Mouse (Mus musculus): Measurements from ENCODE around the gene Kazn. TPM values are rescaled to one million over a fixed set of nuclear protein-coding genes. Genes with fewer than 3 reads are reported as not detected.

Gene Kazn
- total and polyA plus RNA-seq, 3 experiments: 1.3 to 9.7 (median 4.2) TPM

DNA sequence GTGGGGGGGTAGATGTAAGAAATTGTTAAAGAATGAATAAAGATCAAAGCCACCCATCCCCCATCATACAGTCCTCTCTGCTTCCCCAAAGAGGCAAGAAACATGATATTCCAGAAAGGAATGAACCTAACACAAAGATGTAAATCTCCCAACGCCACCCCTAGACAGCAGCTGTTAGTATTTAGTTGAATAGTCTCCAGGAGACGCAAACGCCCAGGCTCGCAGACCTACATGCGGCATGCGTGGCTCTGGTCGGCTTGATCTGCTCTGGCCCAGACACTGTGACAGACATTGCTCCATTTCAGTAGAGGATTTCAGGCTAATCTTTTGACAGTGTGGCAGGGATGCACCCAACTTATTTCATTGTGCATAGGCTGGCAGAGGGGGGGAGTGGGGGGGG is 120.7 kb downstream of the Kazn start:
- DNase-seq (ENCODE audit: extremely low read depth): no peak
- Histone ChIP-seq H3K36me3 (replicated peaks in 1 of 2; ENCODE audit: control insufficient read depth in 1 of 2, insufficient read depth in 1 of 2, low read length in 1 of 2) (no peaks in the 10 kb centered on the region), H3K79me2 (replicated peaks; ENCODE audit: control insufficient read depth, extremely low read depth, insufficient read depth, poor library complexity, severe bottlenecking) (no peaks in the 10 kb centered on the region), H3K9ac (ENCODE audit: insufficient read depth, low read depth) (no peak overlapping the region), H3K9me3 (replicated peaks; ENCODE audit: low read length) (no peaks in the 10 kb centered on the region), H3K4me3 (replicated peaks in 1 of 3; ENCODE audit: low read depth in 2 of 3, low read length in 2 of 3, poor library complexity in 1 of 3) (no peak overlapping the region), H3K4me1 (ENCODE audit: control insufficient read depth in 1 of 2, insufficient read depth in 2 of 2) (peaks cover 0 to 8% of the 10 kb centered on the region in 2 experiments; a peak in 1 of 4 replicates), H3K27ac (ENCODE audit: insufficient read depth, low read depth) (no peak overlapping the region), H3K4me2 (ENCODE audit: insufficient read depth, low read depth, poor library complexity, severe bottlenecking) (no peak overlapping the region), H3K27me3 (replicated peaks) (no peaks in the 10 kb centered on the region)
- in situ Hi-C loops (cut with MboI; ENCODE audit: low pct_ligation_motif_present, low pct_unique_long_range_greater_than_20kb, low sequenced_read_pairs) (loop anchor here (25.0 kb wide), 1 partner anchor 894 kb away; no protein-coding TSS in a partner anchor), dilution Hi-C loops (cut with MboI; ENCODE audit: extremely low pct_ligation_motif_present, extremely low pct_unique_long_range_greater_than_20kb, low sequenced_read_pairs) (no loop called here)
- TF ChIP-seq POLR2A (IDR thresholded peaks at IDR 0.05; ENCODE audit: low read depth, low read length) (no peak), UBTF (IDR thresholded peaks at IDR 0.05; ENCODE audit: low read depth, low read length) (no peak)

- DNase-seq (ENCODE audit: extremely low read depth): no peak
- dilution Hi-C loops (cut with MboI; ENCODE audit: extremely low pct_ligation_motif_present, extremely low pct_unique_long_range_greater_than_20kb, low sequenced_read_pairs): no loop called here
- Histone ChIP-seq H3K9ac (ENCODE audit: insufficient read depth, low read depth) (no peak overlapping the region), H3K36me3 (replicated peaks in 1 of 2; ENCODE audit: control insufficient read depth in 1 of 2, insufficient read depth in 1 of 2, low read length in 1 of 2) (no peaks in the 10 kb centered on the region), H3K9me3 (replicated peaks; ENCODE audit: low read length) (no peaks in the 10 kb centered on the region), H3K4me2 (ENCODE audit: insufficient read depth, low read depth, poor library complexity, severe bottlenecking) (no peak overlapping the region), H3K27ac (ENCODE audit: insufficient read depth, low read depth) (no peak overlapping the region), H3K27me3 (replicated peaks) (peaks cover 2% of the 10 kb centered on the region), H3K4me1 (ENCODE audit: control insufficient read depth in 1 of 2, insufficient read depth in 2 of 2) (peaks cover 0 to 8% of the 10 kb centered on the region in 2 experiments; a peak in 1 of 4 replicates), H3K4me3 (replicated peaks in 1 of 3; ENCODE audit: low read depth in 2 of 3, low read length in 2 of 3, poor library complexity in 1 of 3) (no peak overlapping the region), H3K79me2 (replicated peaks; ENCODE audit: control insufficient read depth, extremely low read depth, insufficient read depth, poor library complexity, severe bottlenecking) (no peaks in the 10 kb centered on the region)
- TF ChIP-seq CTCF (conservative IDR thresholded peaks at IDR 0.05 in 1 of 2, IDR thresholded peaks at IDR 0.05 in 1 of 2; ENCODE audit: low read depth in 2 of 2, low read length in 2 of 2): no peak
- in situ Hi-C loops (cut with MboI; ENCODE audit: low pct_ligation_motif_present, low pct_unique_long_range_greater_than_20kb, low sequenced_read_pairs): loop anchor here (25.0 kb wide), 1 partner anchor 894 kb away; no protein-coding TSS in a partner anchor
Observed at GRCm38 (mm10) chr4:142117993-142118392, 121.2 kb downstream of the Kazn start.

DNA sequence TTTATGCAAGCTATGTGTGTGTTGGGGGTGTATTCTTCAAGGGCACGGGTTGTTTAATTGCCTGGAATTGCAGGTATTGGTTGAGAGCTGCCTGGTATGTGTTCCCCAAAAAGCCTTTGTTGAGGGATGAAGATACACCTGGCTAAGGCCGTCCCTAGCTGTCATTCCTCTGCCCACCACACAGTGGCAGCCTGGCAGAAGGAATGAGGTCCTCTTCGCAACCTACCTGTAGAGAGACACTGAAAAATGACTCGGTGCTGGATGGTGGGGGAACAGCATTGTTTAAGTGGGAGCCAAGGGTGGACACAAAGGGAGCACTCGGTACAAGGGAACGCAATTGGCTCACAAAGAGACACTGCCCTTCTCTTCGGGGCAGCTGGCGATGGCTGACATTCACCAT is 125.9 kb downstream of the Kazn start:
- Histone ChIP-seq H3K27ac (ENCODE audit: insufficient read depth, low read depth) (no peak overlapping the region), H3K9ac (ENCODE audit: insufficient read depth, low read depth) (no peak overlapping the region), H3K79me2 (replicated peaks; ENCODE audit: control insufficient read depth, extremely low read depth, insufficient read depth, poor library complexity, severe bottlenecking) (no peaks in the 10 kb centered on the region), H3K4me3 (replicated peaks in 1 of 3; ENCODE audit: low read depth in 2 of 3, low read length in 2 of 3, poor library complexity in 1 of 3) (no peak overlapping the region), H3K27me3 (replicated peaks) (peaks cover 10% of the 10 kb centered on the region), H3K4me2 (ENCODE audit: insufficient read depth, low read depth, poor library complexity, severe bottlenecking) (no peak overlapping the region), H3K4me1 (ENCODE audit: control insufficient read depth in 1 of 2, insufficient read depth in 2 of 2) (peaks cover 0 to 11% of the 10 kb centered on the region in 2 experiments; a peak in 1 of 4 replicates), H3K9me3 (replicated peaks; ENCODE audit: low read length) (peaks cover 8% of the 10 kb centered on the region), H3K36me3 (replicated peaks in 1 of 2; ENCODE audit: control insufficient read depth in 1 of 2, insufficient read depth in 1 of 2, low read length in 1 of 2) (no peaks in the 10 kb centered on the region)
- TF ChIP-seq NELFE (IDR thresholded peaks at IDR 0.05; ENCODE audit: low read depth, low read length) (no peak), MAX (IDR thresholded peaks at IDR 0.05; ENCODE audit: low read length) (0 out of 2 replicates have a peak, but pooled peaks have one; percentile 15), RAD21 (IDR thresholded peaks at IDR 0.05; ENCODE audit: low read depth, low read length) (peak; percentile 93), ZC3H11A (IDR thresholded peaks at IDR 0.05; ENCODE audit: low read depth, low read length) (peak; percentile 67; the same call in 1 of the 2 replicates), TBP (conservative IDR thresholded peaks at IDR 0.05; ENCODE audit: low read depth, low read length) (no peak), UBTF (IDR thresholded peaks at IDR 0.05; ENCODE audit: low read depth, low read length) (no peak), ZNF384 (IDR thresholded peaks at IDR 0.05; ENCODE audit: low read depth, low read length) (no peak), PAX5 (IDR thresholded peaks at IDR 0.05; ENCODE audit: low read length) (no peak), TCF12 (IDR thresholded peaks at IDR 0.05; ENCODE audit: low read depth, low read length) (peak; percentile 12; the same call in 1 of the 2 replicates), MAZ (IDR thresholded peaks at IDR 0.05; ENCODE audit: low read depth, low read length) (0 out of 2 replicates have a peak, but pooled peaks have one; percentile 31), RCOR1 (conservative IDR thresholded peaks at IDR 0.05; ENCODE audit: low read depth, low read length) (no peak), BHLHE40 (IDR thresholded peaks at IDR 0.05; ENCODE audit: low read depth, low read length) (no peak), SIN3A (IDR thresholded peaks at IDR 0.05; ENCODE audit: low read length) (no peak), USF1 (IDR thresholded peaks at IDR 0.05; ENCODE audit: low read depth, low read length) (no peak), GABPA (IDR thresholded peaks at IDR 0.05; ENCODE audit: insufficient replicate concordance, low read depth, low read length) (no peak), SMC3 (IDR thresholded peaks at IDR 0.05; ENCODE audit: low read depth, low read length) (peak; percentile 93), CTCF (conservative IDR thresholded peaks at IDR 0.05 in 1 of 2, IDR thresholded peaks at IDR 0.05 in 1 of 2; ENCODE audit: low read depth in 2 of 2, low read length in 2 of 2) (peak; percentile 48 to 96)
- peak; percentile 35 for DNase-seq (ENCODE audit: extremely low read depth)
- in situ Hi-C loops (cut with MboI; ENCODE audit: low pct_ligation_motif_present, low pct_unique_long_range_greater_than_20kb, low sequenced_read_pairs): loop anchor here (25.0 kb wide), 1 partner anchor 899 kb away; no protein-coding TSS in a partner anchor
- dilution Hi-C loops (cut with MboI; ENCODE audit: extremely low pct_ligation_motif_present, extremely low pct_unique_long_range_greater_than_20kb, low sequenced_read_pairs): no loop called here

Data from CH12.LX (cell line).